Mouse (Mus musculus) cortical plate, adult 2 months (tissue): ENCODE data around the gene Gpx5.

Source experiments
- CTCF ChIP-seq: fragments of 200-500 bp; IDR thresholded peaks from 2 replicates; pipeline ENCODE4 v1.5.1; 2011; ENCODE audit warnings: mild to moderate bottlenecking, control low read depth, low read length; ENCODE audit not compliant: insufficient read depth; ENCODE audit errors: extremely low read depth
- POLR2A ChIP-seq: fragments of 200-500 bp; IDR thresholded peaks from 2 replicates; pipeline ENCODE4 v1.6.1; 2011; ENCODE audit warnings: mild to moderate bottlenecking, low read length, control low read depth; ENCODE audit not compliant: insufficient read depth; ENCODE audit errors: extremely low read depth

DNA sequence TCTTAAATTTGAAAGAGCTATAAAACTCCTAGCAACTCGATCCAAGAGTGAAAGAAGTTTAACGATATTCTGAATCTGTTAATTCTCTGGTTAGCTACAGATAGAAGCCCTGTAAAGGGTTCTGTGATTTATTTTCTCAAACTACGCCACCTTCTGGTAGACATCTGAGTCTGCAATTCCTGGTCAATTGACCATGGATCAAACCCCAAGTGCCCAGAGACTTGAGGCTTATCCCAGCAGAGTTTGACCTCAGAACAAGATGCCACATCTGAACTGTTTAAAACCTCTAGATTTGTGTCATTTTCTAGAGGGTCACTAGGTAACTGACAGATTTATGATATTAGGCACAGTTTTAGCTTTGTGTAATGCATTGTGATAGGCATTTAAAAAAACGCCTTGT lies 33.7 kb upstream of the Gpx5 start:
- TF ChIP-seq CTCF, result peak; percentile 33; the same call in 1 of the 2 replicates
- no peak for TF ChIP-seq POLR2A
